Mouse (Mus musculus) CH12.LX (cell line): ENCODE results near the gene Drd1. TPM values are rescaled to one million over a fixed set of nuclear protein-coding genes. Genes with fewer than 3 reads are reported as not detected.

Experiments
- DNase-seq: peaks from one replicate; pipeline ENCODE4 v3.0.0-alpha.2; 2013; ENCODE audit errors: extremely low read depth
- H3K27ac ChIP-seq: 2 replicates; pipeline ENCODE4 v1.5.1; 2012; ENCODE audit warnings: low read depth, mild to moderate bottlenecking, control low read depth, moderate library complexity; ENCODE audit not compliant: insufficient read depth
- H3K27me3 ChIP-seq: replicated peaks from 2 replicates; pipeline ENCODE3; 2012; ENCODE audit warnings: inconsistent platforms
- H3K36me3 ChIP-seq, 2 experiments: replicated peaks in 1 of 2; 2 replicates each; pipeline versions ENCODE3 to v1.6.1; 2012; ENCODE audit warnings: inconsistent platforms in 1 of 2, low read length in 1 of 2, mild to moderate bottlenecking in 1 of 2, mixed read lengths in 1 of 2, moderate library complexity in 1 of 2; ENCODE audit not compliant: control insufficient read depth in 1 of 2, insufficient read depth in 1 of 2
- H3K4me1 ChIP-seq, 2 experiments: 2 replicates each; pipeline ENCODE4 v1.6.1; 2012; ENCODE audit warnings: inconsistent platforms in 1 of 2, moderate library complexity in 1 of 2; ENCODE audit not compliant: insufficient read depth in 2 of 2, control insufficient read depth in 1 of 2
- H3K4me2 ChIP-seq: 2 replicates; pipeline ENCODE4 v1.6.1; 2012; ENCODE audit warnings: low read depth, mild to moderate bottlenecking, control low read depth; ENCODE audit not compliant: poor library complexity, insufficient read depth, severe bottlenecking
- H3K4me3 ChIP-seq, 3 experiments: fragments of 150-350 bp in 1 of 3; sonication (generic) in 1 of 3; replicated peaks in 1 of 3; 2 replicates each; pipeline versions ENCODE3 to v1.5.1; 2011 to 2012; ENCODE audit warnings: low read depth in 2 of 3, low read length in 2 of 3, mild to moderate bottlenecking in 2 of 3, moderate library complexity in 2 of 3, control low read depth in 1 of 3, improper control_type of control experiment in 1 of 3, inconsistent platforms in 1 of 3, mixed read lengths in 1 of 3; ENCODE audit not compliant: poor library complexity in 1 of 3
- H3K79me2 ChIP-seq: replicated peaks from 2 replicates; pipeline ENCODE4 v1.6.1; 2012; ENCODE audit warnings: mild to moderate bottlenecking, moderate library complexity; ENCODE audit not compliant: control insufficient read depth, poor library complexity, insufficient read depth, severe bottlenecking; ENCODE audit errors: extremely low read depth
- H3K9ac ChIP-seq: 2 replicates; pipeline ENCODE4 v1.6.1; 2012; ENCODE audit warnings: low read depth, mild to moderate bottlenecking, control low read depth, moderate library complexity; ENCODE audit not compliant: insufficient read depth
- H3K9me3 ChIP-seq: replicated peaks from 2 replicates; pipeline ENCODE3; 2012; ENCODE audit warnings: low read length, inconsistent platforms, mixed read lengths
- BHLHE40 ChIP-seq: IDR thresholded peaks from 2 replicates; pipeline ENCODE4 v1.6.1; 2011; ENCODE audit warnings: mild to moderate bottlenecking, low read depth, low read length, improper control_type of control experiment
- CHD2 ChIP-seq: IDR thresholded peaks from 2 replicates; pipeline ENCODE4 v1.6.1; 2011; ENCODE audit warnings: low read length, improper control_type of control experiment
- CTCF ChIP-seq, 2 experiments: IDR thresholded peaks in 1 of 2; conservative IDR thresholded peaks in 1 of 2; 2 replicates each; pipeline ENCODE4 v1.5.1; 2011 to 2012; ENCODE audit warnings: low read depth in 2 of 2, low read length in 2 of 2, improper control_type of control experiment in 1 of 2, inconsistent platforms in 1 of 2, mild to moderate bottlenecking in 1 of 2, moderate library complexity in 1 of 2
- E2F4 ChIP-seq: IDR thresholded peaks from 2 replicates; pipeline ENCODE4 v1.6.1; 2011; ENCODE audit warnings: low read depth, low read length, improper control_type of control experiment; ENCODE audit not compliant: insufficient replicate concordance
- EP300 ChIP-seq: IDR thresholded peaks from 2 replicates; pipeline ENCODE4 v1.6.1; 2011; ENCODE audit warnings: low read length, improper control_type of control experiment
- HCFC1 ChIP-seq: IDR thresholded peaks from 2 replicates; pipeline ENCODE4 v1.6.1; 2012; ENCODE audit warnings: low read depth, mild to moderate bottlenecking, inconsistent platforms, low read length, improper control_type of control experiment
- JUN ChIP-seq: IDR thresholded peaks from 2 replicates; pipeline ENCODE4 v1.6.1; 2011; ENCODE audit warnings: low read depth, mild to moderate bottlenecking, low read length, improper control_type of control experiment, moderate library complexity; ENCODE audit not compliant: insufficient read depth
- KAT2A ChIP-seq: IDR thresholded peaks from 2 replicates; pipeline ENCODE4 v1.6.1; 2012; ENCODE audit warnings: low read length, improper control_type of control experiment, inconsistent platforms; ENCODE audit not compliant: insufficient replicate concordance
- MAFK ChIP-seq: IDR thresholded peaks from 2 replicates; pipeline ENCODE4 v1.6.1; 2011; ENCODE audit warnings: low read length, improper control_type of control experiment; ENCODE audit not compliant: insufficient replicate concordance
- MEF2A ChIP-seq: IDR thresholded peaks from 2 replicates; pipeline ENCODE4 v1.6.1; 2014; ENCODE audit warnings: low read depth, mild to moderate bottlenecking, inconsistent platforms, low read length, improper control_type of control experiment, borderline replicate concordance
- MXI1 ChIP-seq: IDR thresholded peaks from 2 replicates; pipeline ENCODE4 v1.6.1; 2011; ENCODE audit warnings: mild to moderate bottlenecking, low read depth, low read length, improper control_type of control experiment
- NELFE ChIP-seq: IDR thresholded peaks from 2 replicates; pipeline ENCODE4 v1.6.1; 2011; ENCODE audit warnings: low read depth, low read length, improper control_type of control experiment
- PAX5 ChIP-seq: IDR thresholded peaks from 2 replicates; pipeline ENCODE4 v1.6.1; 2012; ENCODE audit warnings: low read length, inconsistent platforms, mixed read lengths
- POLR2A ChIP-seq: IDR thresholded peaks from 2 replicates; pipeline ENCODE4 v1.6.1; 2011; ENCODE audit warnings: low read depth, mild to moderate bottlenecking, improper control_type of control experiment, low read length
- RCOR1 ChIP-seq: conservative IDR thresholded peaks from 2 replicates; pipeline ENCODE4 v1.6.1; 2012; ENCODE audit warnings: low read depth, mild to moderate bottlenecking, inconsistent platforms, low read length, improper control_type of control experiment
- SIN3A ChIP-seq: IDR thresholded peaks from 2 replicates; pipeline ENCODE4 v1.6.1; 2012; ENCODE audit warnings: low read length, improper control_type of control experiment, inconsistent platforms
- SMC3 ChIP-seq: IDR thresholded peaks from 2 replicates; pipeline ENCODE4 v1.6.1; 2011; ENCODE audit warnings: low read depth, low read length, improper control_type of control experiment
- TBP ChIP-seq: conservative IDR thresholded peaks from 2 replicates; pipeline ENCODE4 v1.6.1; 2011; ENCODE audit warnings: low read depth, low read length, improper control_type of control experiment
- TCF12 ChIP-seq: IDR thresholded peaks from 2 replicates; pipeline ENCODE4 v1.6.1; 2014; ENCODE audit warnings: low read depth, mild to moderate bottlenecking, inconsistent platforms, low read length, improper control_type of control experiment
- UBTF ChIP-seq: IDR thresholded peaks from 2 replicates; pipeline ENCODE4 v1.6.1; 2012; ENCODE audit warnings: low read depth, mild to moderate bottlenecking, inconsistent platforms, low read length, improper control_type of control experiment, moderate library complexity
- USF2 ChIP-seq: conservative IDR thresholded peaks from 2 replicates; pipeline ENCODE4 v1.6.1; 2011; ENCODE audit warnings: low read depth, low read length, improper control_type of control experiment
- ZKSCAN1 ChIP-seq: IDR thresholded peaks from 2 replicates; pipeline ENCODE4 v1.6.1; 2012; ENCODE audit warnings: low read depth, inconsistent platforms, low read length, improper control_type of control experiment, borderline replicate concordance
- ZMIZ1 ChIP-seq: IDR thresholded peaks from 2 replicates; pipeline ENCODE4 v1.6.1; 2012; ENCODE audit warnings: low read depth, mild to moderate bottlenecking, inconsistent platforms, low read length, improper control_type of control experiment
- dilution Hi-C: fragments of 300-500 bp; cut with MboI; formaldehyde crosslinking; loops from 2 replicates; pipeline ENCODE4 v1.14.3; 2020; ENCODE audit warnings: low sequenced_read_pairs; ENCODE audit not compliant: extremely low pct_unique_long_range_greater_than_20kb, extremely low pct_ligation_motif_present
- in situ Hi-C: fragments of 300-500 bp; cut with MboI; formaldehyde crosslinking; loops from 3 replicates; pipeline ENCODE4 v1.14.3; 2019; ENCODE audit warnings: low sequenced_read_pairs, low pct_ligation_motif_present, low pct_unique_long_range_greater_than_20kb, mixed read lengths
- polyA plus RNA-seq: library from polyadenylated mRNA; unstranded; fragments of >175 nt; gene quantifications from 2 replicates; pipeline ENCODE4 v1.2.1, GENCODE M21; 2012; ENCODE audit warnings: low read depth; ENCODE audit not compliant: insufficient read length
- total RNA-seq, 2 experiments: library from RNA; depleted of rRNA; stranded (reverse); fragments of 300-350 nt in 1 of 2; fragments of >200 nt in 1 of 2; gene quantifications; 2 replicates each; pipeline ENCODE4 v1.2.3; 2012 to 2014

Gene Drd1
- total and polyA plus RNA-seq, 3 experiments = not detected

- Histone ChIP-seq H3K79me2 (peaks cover 41% of the 10 kb centered on the region), H3K36me3 (peaks cover 6 to 16% of the 10 kb centered on the region in 2 experiments), H3K27me3 (peaks cover 44% of the 10 kb centered on the region), H3K4me3 (no peak overlapping the region), H3K4me1 (peaks cover 3 to 25% of the 10 kb centered on the region in 2 experiments), H3K4me2 (no peak overlapping the region), H3K9me3 (no peaks in the 10 kb centered on the region), H3K9ac (no peak overlapping the region), H3K27ac (no peak overlapping the region)
- in situ Hi-C loops (no loop called here), dilution Hi-C loops (no loop called here)
- no peak for TF ChIP-seq RCOR1
- no peak for TF ChIP-seq HCFC1
- no peak for TF ChIP-seq SMC3
- no peak for TF ChIP-seq ZKSCAN1
- TF ChIP-seq NELFE = no peak
- no peak for TF ChIP-seq CHD2
- TF ChIP-seq SIN3A = no peak
- DNase-seq = no peak
Measured at GRCm38 (mm10) chr13:54071011-54071410, 15.5 kb upstream of the Drd1 start.

- in situ Hi-C loops = no loop called here
- dilution Hi-C loops = no loop called here
- no peak overlapping the region for H3K27ac ChIP-seq
Measured at GRCm38 (mm10) chr13:54067617-54068166, 12.2 kb upstream of the Drd1 start.

GRCm38 (mm10) chr13:54066081-54066746 is 10.7 kb upstream of the Drd1 start:
- H3K79me2 ChIP-seq = no peaks in the 10 kb centered on the region

More at GRCm38 (mm10) chr13:54067617-54068166, 12.2 kb upstream of the Drd1 start:
- DNase-seq = no peak
- H3K27me3 ChIP-seq = peaks cover 68% of the 10 kb centered on the region
- no peaks in the 10 kb centered on the region for H3K9me3 ChIP-seq
- no peaks in the 10 kb centered on the region for H3K4me1 ChIP-seq
- no peak overlapping the region for H3K4me2 ChIP-seq
- H3K9ac ChIP-seq = no peak overlapping the region
- no peaks in the 10 kb centered on the region for H3K36me3 ChIP-seq
- H3K79me2 ChIP-seq = peaks cover 10% of the 10 kb centered on the region
- TF ChIP-seq MXI1 = no peak
- TF ChIP-seq TCF12 = no peak
- no peak for TF ChIP-seq BHLHE40
- no peak for TF ChIP-seq JUN
- no peak overlapping the region for H3K4me3 ChIP-seq

More at GRCm38 (mm10) chr13:54066081-54066746, 10.7 kb upstream of the Drd1 start:
- in situ Hi-C loops (no loop called here), dilution Hi-C loops (no loop called here)
- no peak for DNase-seq
- Histone ChIP-seq H3K9me3 (no peaks in the 10 kb centered on the region), H3K27ac (no peak overlapping the region), H3K4me3 (no peak overlapping the region), H3K4me1 (no peaks in the 10 kb centered on the region), H3K27me3 (peaks cover 80% of the 10 kb centered on the region), H3K9ac (no peak overlapping the region), H3K36me3 (no peaks in the 10 kb centered on the region), H3K4me2 (no peak overlapping the region)
- TF ChIP-seq MEF2A (no peak), TBP (no peak), CHD2 (no peak), USF2 (no peak), MAFK (no peak), EP300 (no peak), KAT2A (no peak), POLR2A (no peak), PAX5 (no peak), CTCF (conservative IDR thresholded peaks at IDR 0.05 in 1 of 2, IDR thresholded peaks at IDR 0.05 in 1 of 2; ENCODE audit: low read depth in 2 of 2, low read length in 2 of 2) (no peak), UBTF (no peak), ZMIZ1 (no peak), E2F4 (no peak)
